In genomic region chr4:108937848-108938771, GRCm38 (mm10) we compare ENCODE assay signal across 8 mouse cellular contexts. TPM values are rescaled to one million over a fixed set of nuclear protein-coding genes. Genes with fewer than 3 reads are reported as not detected.
DNase-seq lines count a peak whose midpoint lies in the region; ATAC-seq lines count a peak whose summit lies in the region.
"Had no signal": no experiment of that assay in that cellular context is flagged by ENCODE, and none has a peak within 500 bp of the region (broad histone marks: within the 10 kb centered on the region; RNA-seq: fewer than 3 reads in every experiment).

No protein-coding gene starts in this region.

- no peak overlapping the region for H3K9ac ChIP-seq in forebrain, embryonic 15.5 days (replicated peaks)
- H3K9ac ChIP-seq: liver, embryonic 14.5 days had no signal

- intact Hi-C loops in left cerebral cortex, postnatal 25 days (cut with DNase I): no loop called here
- intact Hi-C loops in heart, postnatal 14 days (cut with DNase I): no loop called here

- peaks cover 9% of the 10 kb centered on the region for H3K4me1 ChIP-seq in forebrain, embryonic 15.5 days

- no peaks in the 10 kb centered on the region for H3K27me3 ChIP-seq in forebrain, embryonic 15.5 days

- peak overlapping the region; percentile 71 for H3K27ac ChIP-seq in forebrain, embryonic 15.5 days (replicated peaks)
- H3K27ac ChIP-seq: liver, embryonic 14.5 days had no signal

- H3K36me3 ChIP-seq in forebrain, embryonic 15.5 days: no peaks in the 10 kb centered on the region

- no peaks in the 10 kb centered on the region for H3K9me3 ChIP-seq in forebrain, embryonic 15.5 days

- no peak overlapping the region for H3K4me3 ChIP-seq in forebrain, embryonic 15.5 days

- peak; percentile 83 for DNase-seq in brain, adult 2 months (ENCODE audit: low read depth, low spot score)
- peak; percentile 49 to 74 for DNase-seq in left cerebral cortex, postnatal 25 days (ENCODE audit: low spot score in 2 of 2)
- DNase-seq in thymus, postnatal 4 days: no peak
- DNase-seq in heart, postnatal 14 days: no peak

- no peak overlapping the region for H3K4me2 ChIP-seq in forebrain, embryonic 15.5 days (replicated peaks)

- ATAC-seq in cerebellum, adult (ENCODE audit: insufficient number of reproducible peaks, low FRiP score, low TSS enrichment): peak; percentile 73
- ATAC-seq in forebrain, embryonic 15.5 days (replicated peaks): peak; percentile 67; the same call in 1 of the 2 replicates
- no peak for ATAC-seq in granulocyte monocyte progenitor cell, adult 5-6 weeks (replicated peaks; ENCODE audit: poor library complexity, severe bottlenecking)

- WGBS in forebrain, embryonic 15.5 days: 49% methylated on average over 12 of the region's 12 CpGs

RNA-seq across cellular contexts. Expression of gene Rab3b, which starts 59.2 kb away (rescaled TPM):
- polyA plus RNA-seq in forebrain, embryonic 15.5 days (2015; fragmentation: Nextera tagmentation; extraction: Ambion mirVana): 79.2 and 90.5 TPM in 2 replicates
- total RNA-seq in left cerebral cortex, postnatal 25 days (2021): 10 to 100 TPM; 90.0 to 96.0 TPM
- total RNA-seq in granulocyte monocyte progenitor cell, adult 5-6 weeks (2014; fragmentation: Nextera tagmentation): not detected in 2 replicates
- 4.8 TPM in 1 of 2 replicates, not detected in the other for total RNA-seq in granulocyte monocyte progenitor cell, adult 5-6 weeks (2017)
- under 1 TPM; 0.22 to 0.36 TPM for total RNA-seq in heart, postnatal 14 days (2021)

Comparison
In these comparisons a context has a peak if more than half of its experiments do, and no peak if none do; other contexts are left out.
1. DNase-seq: peak in brain, adult 2 months (single experiment) and left cerebral cortex, postnatal 25 days (2 of 2); none in thymus, postnatal 4 days (single experiment) and heart, postnatal 14 days (0 of 2).
2. RNA of gene Rab3b, which starts 59.2 kb away (total RNA-seq): 90.0 to 96.0 TPM in left cerebral cortex, postnatal 25 days; 4.8 TPM in granulocyte monocyte progenitor cell, adult 5-6 weeks and 0.22 to 0.36 TPM in heart, postnatal 14 days; every median in the first group is over 10 times any median in the second.